Mouse (Mus musculus): ENCODE results near the gene Sbf2. TPM values are rescaled to one million over a fixed set of nuclear protein-coding genes. Genes with fewer than 3 reads are reported as not detected.

Gene Sbf2
- polyA plus RNA-seq, 1 experiment from 2014 or later: 66.7 TPM

DNA sequence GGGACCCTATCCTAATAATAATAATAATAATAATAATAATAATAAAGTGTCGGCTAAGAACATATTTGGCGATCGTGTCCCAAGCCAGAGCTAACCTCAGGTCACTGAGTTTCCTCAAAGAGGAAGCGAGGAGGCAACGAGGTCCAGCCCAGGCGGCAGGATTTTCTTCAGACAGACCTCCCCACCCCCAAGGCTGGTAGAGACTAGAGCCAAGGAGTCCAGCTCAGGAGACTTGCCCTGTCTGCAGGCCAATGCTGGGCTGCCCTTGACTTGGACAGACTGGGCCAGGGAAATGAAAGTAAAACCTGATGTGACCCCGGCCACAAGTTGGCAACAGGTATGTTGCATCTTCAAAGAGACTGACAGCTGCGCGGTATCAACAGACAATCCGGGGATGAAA lies 10.8 kb upstream of the Sbf2 start:
- peaks cover 63% of the 10 kb centered on the region for H3K27me3 ChIP-seq (ENCODE audit: control insufficient read depth, insufficient read depth, low read length)
- no peak overlapping the region for H3K4me3 ChIP-seq (replicated peaks; ENCODE audit: low read length)
- no peaks in the 10 kb centered on the region for H3K9me3 ChIP-seq (ENCODE audit: control insufficient read depth, low read length)
- peaks cover 36% of the 10 kb centered on the region for H3K4me1 ChIP-seq (replicated peaks; ENCODE audit: control insufficient read depth, insufficient read depth, low read length)
- no peak overlapping the region for H3K27ac ChIP-seq
- WGBS: 62% methylated on average over 10 of the region's 10 CpGs
- H3K4me2 ChIP-seq (replicated peaks): no peak overlapping the region
- no peak for DNase-seq (ENCODE audit: low spot score)
- no peak for ATAC-seq (ENCODE audit: low FRiP score)
- no peaks in the 10 kb centered on the region for H3K36me3 ChIP-seq (replicated peaks; ENCODE audit: control insufficient read depth, insufficient read depth)
- no peak overlapping the region for H3K9ac ChIP-seq

DNA sequence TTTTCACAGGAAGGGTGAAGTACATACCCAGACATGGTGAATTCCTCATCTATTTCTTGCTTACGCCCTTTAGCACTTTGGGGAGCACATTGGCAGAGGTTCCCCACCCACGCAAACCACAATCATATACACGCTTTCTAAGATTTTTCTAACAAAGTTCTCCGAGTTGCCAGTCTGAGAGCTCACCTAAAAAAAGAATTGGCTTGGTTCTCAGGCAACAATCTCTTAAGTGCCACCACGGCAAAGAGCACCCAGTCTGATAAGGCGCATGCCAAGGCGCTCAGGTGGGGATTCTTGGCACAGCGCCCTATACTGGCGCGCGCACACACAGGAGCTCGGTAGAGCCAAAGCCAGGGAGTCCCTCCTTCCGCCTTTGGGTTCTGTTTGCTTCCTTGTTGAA lies 10.2 kb upstream of the Sbf2 start:
- Histone ChIP-seq H3K27me3 (ENCODE audit: control insufficient read depth, insufficient read depth, low read length) (peaks cover 59% of the 10 kb centered on the region), H3K9me3 (ENCODE audit: control insufficient read depth, low read length) (no peaks in the 10 kb centered on the region), H3K4me1 (replicated peaks; ENCODE audit: control insufficient read depth, insufficient read depth, low read length) (peaks cover 31% of the 10 kb centered on the region), H3K4me2 (replicated peaks) (no peak overlapping the region), H3K27ac (no peak overlapping the region), H3K4me3 (replicated peaks; ENCODE audit: low read length) (no peak overlapping the region), H3K9ac (no peak overlapping the region), H3K36me3 (replicated peaks; ENCODE audit: control insufficient read depth, insufficient read depth) (no peaks in the 10 kb centered on the region)
- no peak for DNase-seq (ENCODE audit: low spot score)
- WGBS: 85% methylated on average over 13 of the region's 13 CpGs
- no peak for ATAC-seq (ENCODE audit: low FRiP score)

DNA sequence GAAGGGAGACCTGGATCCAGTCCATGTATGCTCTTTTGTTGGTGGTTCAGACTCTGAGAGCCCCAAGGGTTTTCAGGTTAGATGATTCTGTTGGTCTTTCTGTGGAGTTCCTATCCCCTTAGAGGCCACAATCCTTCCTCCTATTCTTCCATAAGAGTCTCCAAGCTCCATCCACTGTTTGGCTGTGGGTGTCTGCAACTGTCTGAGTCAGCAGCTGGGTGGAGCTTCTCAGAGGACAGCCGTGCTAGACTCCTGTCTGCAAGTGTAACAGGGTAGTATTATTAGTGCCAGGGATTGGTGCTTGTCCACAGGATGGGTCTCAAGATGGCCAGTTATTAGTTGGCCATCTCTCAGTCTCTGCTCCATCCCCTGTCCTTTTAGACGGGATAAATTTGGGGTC lies 9.3 kb upstream of the Sbf2 start:
- H3K36me3 ChIP-seq (replicated peaks; ENCODE audit: control insufficient read depth, insufficient read depth): no peaks in the 10 kb centered on the region
- peaks cover 50% of the 10 kb centered on the region for H3K27me3 ChIP-seq (ENCODE audit: control insufficient read depth, insufficient read depth, low read length)
- no peak overlapping the region for H3K4me3 ChIP-seq (replicated peaks; ENCODE audit: low read length)
- WGBS: 78% methylated on average over 2 of the region's 2 CpGs
- no peak for DNase-seq (ENCODE audit: low spot score)
- ATAC-seq (ENCODE audit: low FRiP score): no peak
- H3K9me3 ChIP-seq (ENCODE audit: control insufficient read depth, low read length): no peaks in the 10 kb centered on the region
- H3K4me2 ChIP-seq (replicated peaks): no peak overlapping the region
- H3K4me1 ChIP-seq (replicated peaks; ENCODE audit: control insufficient read depth, insufficient read depth, low read length): peaks cover 24% of the 10 kb centered on the region
- H3K9ac ChIP-seq: no peak overlapping the region
- H3K27ac ChIP-seq: no peak overlapping the region

DNA sequence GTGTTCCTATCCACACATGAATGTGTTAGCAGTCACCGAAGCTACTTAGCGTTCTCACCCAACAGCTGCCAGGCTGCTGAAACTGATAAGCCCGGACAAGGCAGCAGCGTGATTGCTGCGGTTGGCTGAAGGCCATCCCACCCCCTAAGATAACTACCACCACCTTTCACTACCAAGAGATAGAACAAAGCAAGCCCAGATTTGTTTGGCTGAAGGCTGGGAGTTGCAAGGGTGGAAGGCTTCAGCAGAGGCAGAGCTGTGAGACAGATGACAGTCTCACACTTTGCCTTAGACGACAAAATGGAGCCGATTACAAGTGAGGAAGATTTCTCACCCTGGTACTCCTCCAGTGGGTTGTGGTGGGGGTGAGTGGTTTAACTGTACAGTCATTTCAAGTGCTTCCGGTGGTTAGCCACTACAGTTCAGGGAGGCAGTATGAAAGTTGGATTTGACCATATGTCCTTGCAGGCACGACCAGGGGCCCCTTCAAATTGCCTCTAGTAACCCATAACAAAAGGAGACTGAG lies 4.4 kb upstream of the Sbf2 start:
- no peak for DNase-seq (ENCODE audit: low spot score)
- Histone ChIP-seq H3K9ac (no peak overlapping the region), H3K9me3 (ENCODE audit: control insufficient read depth, low read length) (no peaks in the 10 kb centered on the region), H3K27me3 (ENCODE audit: control insufficient read depth, insufficient read depth, low read length) (peaks cover 1% of the 10 kb centered on the region), H3K4me1 (replicated peaks; ENCODE audit: control insufficient read depth, insufficient read depth, low read length) (no peaks in the 10 kb centered on the region; the same call in 1 of the 2 replicates), H3K27ac (no peak overlapping the region), H3K4me2 (replicated peaks) (no peak overlapping the region), H3K36me3 (replicated peaks; ENCODE audit: control insufficient read depth, insufficient read depth) (no peaks in the 10 kb centered on the region), H3K4me3 (replicated peaks; ENCODE audit: low read length) (no peak overlapping the region)
- no peak for ATAC-seq (ENCODE audit: low FRiP score)
- 63% methylated on average over 9 of the region's 9 CpGs for WGBS

DNA sequence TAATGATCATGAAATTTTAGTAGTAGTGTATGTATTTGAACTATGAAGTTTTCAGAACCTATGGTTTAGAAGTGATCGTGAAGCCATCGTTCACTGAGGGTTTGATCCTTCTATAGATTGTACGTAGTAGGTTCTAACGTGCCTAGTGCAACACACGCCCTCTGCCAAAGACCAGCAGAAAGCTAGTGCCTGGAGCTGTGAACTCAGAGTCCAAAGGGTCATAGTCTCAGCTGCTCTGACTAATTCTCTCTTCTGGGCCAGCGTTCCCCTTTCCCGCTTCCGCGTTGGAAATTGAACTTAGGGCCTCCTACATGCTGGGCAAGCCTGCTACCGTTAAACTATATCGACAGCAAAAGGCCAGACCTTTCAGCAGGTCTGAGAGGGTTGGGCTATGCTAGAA lies 1.1 kb upstream of the Sbf2 start:
- no peak overlapping the region for H3K9ac ChIP-seq
- WGBS: 8% methylated on average over 11 of the region's 11 CpGs
- H3K9me3 ChIP-seq (ENCODE audit: control insufficient read depth, low read length): no peaks in the 10 kb centered on the region
- H3K36me3 ChIP-seq (replicated peaks; ENCODE audit: control insufficient read depth, insufficient read depth): no peaks in the 10 kb centered on the region
- ATAC-seq (ENCODE audit: low FRiP score) (no peak), DNase-seq (ENCODE audit: low spot score) (no peak)
- H3K4me3 ChIP-seq (replicated peaks; ENCODE audit: low read length): peak overlapping the region; percentile 99; the same call in 1 of the 2 replicates
- no peak overlapping the region for H3K27ac ChIP-seq
- no peaks in the 10 kb centered on the region; the same call in 1 of the 2 replicates for H3K27me3 ChIP-seq (ENCODE audit: control insufficient read depth, insufficient read depth, low read length)
- peaks cover 14% of the 10 kb centered on the region for H3K4me1 ChIP-seq (replicated peaks; ENCODE audit: control insufficient read depth, insufficient read depth, low read length)
- peak overlapping the region; percentile 58 for H3K4me2 ChIP-seq (replicated peaks)

DNA sequence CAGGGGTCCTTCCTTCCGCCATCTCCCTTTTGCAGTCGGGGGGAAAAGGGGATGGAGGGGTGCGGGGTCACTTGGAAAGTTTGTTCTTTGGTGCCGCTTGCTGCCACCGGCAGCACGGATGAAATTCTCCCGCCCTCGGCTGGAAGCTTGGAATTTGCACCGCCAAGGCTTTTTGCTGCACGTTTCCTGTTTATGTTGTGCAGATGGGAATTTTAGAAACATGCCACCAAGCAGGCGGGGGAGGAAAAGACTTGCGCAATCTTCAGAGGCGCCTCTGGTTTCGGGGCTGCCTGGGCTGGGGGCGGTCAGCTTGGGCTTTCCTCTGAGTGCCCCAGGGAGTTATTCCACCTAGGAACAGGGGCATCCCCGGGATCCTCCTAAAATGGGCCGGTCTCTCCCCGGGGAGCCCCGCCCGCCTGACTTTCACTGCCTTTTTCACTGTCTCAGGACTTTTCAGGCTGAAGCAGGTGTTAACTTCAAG lies 469 bp upstream of the Sbf2 start:
- Histone ChIP-seq H3K9ac (peak overlapping the region; percentile 99), H3K36me3 (replicated peaks; ENCODE audit: control insufficient read depth, insufficient read depth) (no peaks in the 10 kb centered on the region), H3K27me3 (ENCODE audit: control insufficient read depth, insufficient read depth, low read length) (no peaks in the 10 kb centered on the region; the same call in 1 of the 2 replicates), H3K4me1 (replicated peaks; ENCODE audit: control insufficient read depth, insufficient read depth, low read length) (peaks cover 14% of the 10 kb centered on the region), H3K9me3 (ENCODE audit: control insufficient read depth, low read length) (no peaks in the 10 kb centered on the region), H3K4me2 (replicated peaks) (peak overlapping the region; percentile 58), H3K4me3 (replicated peaks; ENCODE audit: low read length) (peak overlapping the region; percentile 99), H3K27ac (peak overlapping the region; percentile 99)
- ATAC-seq (ENCODE audit: low FRiP score): 0 out of 2 replicates have a peak, but pooled peaks have one; percentile 14
- DNase-seq (ENCODE audit: low spot score): peak; percentile 48
- 0% methylated on average over 20 of the region's 20 CpGs for WGBS

DNA sequence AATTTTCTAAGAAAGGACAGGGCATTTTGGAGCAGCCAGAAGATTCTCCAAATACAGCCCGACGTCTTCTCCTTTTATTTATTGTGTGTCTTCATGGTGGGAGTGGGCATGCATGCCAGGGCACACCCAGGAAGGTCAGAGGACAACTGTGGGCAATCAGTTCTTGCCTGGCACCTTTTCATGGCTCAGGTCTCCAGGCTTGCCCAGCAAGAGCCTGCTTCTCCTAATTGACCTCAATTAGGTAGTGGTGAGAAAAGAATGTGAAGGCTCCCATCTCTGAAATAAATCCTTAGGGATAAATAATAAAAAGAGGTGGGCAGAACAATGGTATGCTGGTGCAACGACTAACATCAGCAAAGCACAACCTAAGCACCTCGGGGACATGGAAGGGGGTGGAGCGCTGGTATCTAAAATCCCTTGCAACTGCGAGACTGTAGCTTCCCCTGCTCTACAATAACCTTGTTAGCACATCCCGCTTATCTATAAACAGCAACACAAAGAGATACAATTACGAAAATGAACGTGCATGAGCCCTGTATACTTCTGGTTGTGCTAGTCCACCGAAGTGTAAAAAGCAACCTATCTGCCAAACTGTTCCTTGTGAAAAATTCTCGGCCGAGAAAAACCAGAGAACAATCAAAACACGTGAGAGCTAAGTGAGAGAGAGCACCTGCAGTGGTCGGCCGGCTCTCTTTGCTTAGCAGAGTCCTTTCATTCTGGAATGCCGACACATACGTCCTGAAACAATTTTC lies 1.2 kb downstream of the Sbf2 start:
- Histone ChIP-seq H3K4me3 (replicated peaks; ENCODE audit: low read length) (peak overlapping the region; percentile 99), H3K4me1 (replicated peaks; ENCODE audit: control insufficient read depth, insufficient read depth, low read length) (peaks cover 14% of the 10 kb centered on the region), H3K27me3 (ENCODE audit: control insufficient read depth, insufficient read depth, low read length) (no peaks in the 10 kb centered on the region; the same call in 1 of the 2 replicates), H3K9me3 (ENCODE audit: control insufficient read depth, low read length) (no peaks in the 10 kb centered on the region), H3K36me3 (replicated peaks; ENCODE audit: control insufficient read depth, insufficient read depth) (no peaks in the 10 kb centered on the region), H3K9ac (peak overlapping the region; percentile 99), H3K27ac (peak overlapping the region; percentile 99), H3K4me2 (replicated peaks) (peak overlapping the region; percentile 58)
- ATAC-seq (ENCODE audit: low FRiP score) (peak; percentile 25; the same call in 1 of the 2 replicates), DNase-seq (ENCODE audit: low spot score) (peak; percentile 67)
- 3% methylated on average over 17 of the region's 17 CpGs for WGBS

DNA sequence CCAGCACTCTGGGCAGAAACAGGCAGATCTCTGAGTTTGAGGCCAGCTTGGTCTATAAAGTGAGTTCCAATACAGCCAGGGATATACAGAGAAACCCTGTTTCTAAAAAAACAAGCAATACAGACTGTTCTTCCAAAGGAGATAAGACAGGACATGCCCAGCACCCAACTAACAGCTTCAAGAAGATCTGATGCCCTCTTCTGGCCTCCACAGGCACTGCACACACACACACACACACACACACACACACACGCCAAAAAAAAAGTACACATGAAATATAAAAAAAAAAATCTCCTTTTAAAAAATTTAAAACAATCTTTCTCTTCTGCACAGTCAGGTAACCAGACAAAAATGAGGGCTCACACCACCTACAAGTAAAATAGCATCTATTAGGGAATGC lies 7.8 kb downstream of the Sbf2 start:
- Histone ChIP-seq H3K9me3 (ENCODE audit: control insufficient read depth, low read length) (no peaks in the 10 kb centered on the region), H3K4me3 (replicated peaks; ENCODE audit: low read length) (no peak overlapping the region), H3K9ac (no peak overlapping the region), H3K36me3 (replicated peaks; ENCODE audit: control insufficient read depth, insufficient read depth) (no peaks in the 10 kb centered on the region), H3K27me3 (ENCODE audit: control insufficient read depth, insufficient read depth, low read length) (no peaks in the 10 kb centered on the region), H3K4me1 (replicated peaks; ENCODE audit: control insufficient read depth, insufficient read depth, low read length) (peaks cover under 1% of the 10 kb centered on the region; the same call in 1 of the 2 replicates), H3K4me2 (replicated peaks) (no peak overlapping the region), H3K27ac (no peak overlapping the region)
- WGBS: 91% methylated on average over 1 of the region's 1 CpGs
- no peak for DNase-seq (ENCODE audit: low spot score)
- ATAC-seq (ENCODE audit: low FRiP score): no peak

DNA sequence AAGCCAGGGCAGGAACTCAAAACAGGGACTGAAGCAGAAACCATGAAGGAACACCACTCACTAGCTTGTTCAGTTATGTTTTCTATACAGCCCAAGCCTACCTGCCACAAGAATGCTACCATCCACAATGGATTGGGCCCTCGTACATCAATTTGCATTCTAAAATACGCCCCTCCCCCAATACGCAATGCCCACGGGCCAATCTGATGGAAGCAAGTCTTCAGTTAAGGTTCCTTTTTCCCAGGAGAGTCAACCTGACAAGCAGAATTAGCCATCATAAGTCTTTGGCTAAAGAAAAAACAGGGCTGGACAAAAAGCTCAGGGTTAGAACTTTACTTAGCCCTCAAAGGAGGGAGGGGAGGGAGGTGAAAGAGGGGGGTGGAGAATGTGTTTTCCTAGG lies 9.2 kb downstream of the Sbf2 start:
- Histone ChIP-seq H3K4me1 (replicated peaks; ENCODE audit: control insufficient read depth, insufficient read depth, low read length) (no peaks in the 10 kb centered on the region), H3K4me3 (replicated peaks; ENCODE audit: low read length) (no peak overlapping the region), H3K27ac (no peak overlapping the region), H3K4me2 (replicated peaks) (no peak overlapping the region), H3K9me3 (ENCODE audit: control insufficient read depth, low read length) (no peaks in the 10 kb centered on the region), H3K36me3 (replicated peaks; ENCODE audit: control insufficient read depth, insufficient read depth) (no peaks in the 10 kb centered on the region), H3K9ac (no peak overlapping the region), H3K27me3 (ENCODE audit: control insufficient read depth, insufficient read depth, low read length) (no peaks in the 10 kb centered on the region)
- no peak for ATAC-seq (ENCODE audit: low FRiP score)
- DNase-seq (ENCODE audit: low spot score): no peak
- WGBS: 72% methylated on average over 4 of the region's 4 CpGs
